Mouse (Mus musculus) adrenal gland, adult (tissue): ENCODE measurements at regions not wholly inside any gene's neighbourhood (a gene's known extent, or its start where the extent isn't known, plus 50 kb on each side); places are given as distances from the start of the nearest gene placed in this dataset.

ENCODE experiments used
- DNase-seq, 2 experiments: peaks; one replicate each; pipeline ENCODE4 v3.0.0; 2022 to 2023; ENCODE audit warnings: low spot score in 1 of 2; ENCODE audit not compliant: inconsistent age in 2 of 2

- DNase-seq: no peak
Measured at GRCm38 (mm10) chr3:103504160-103504559, 70.9 kb upstream of the Syt6 start.

- no peak for DNase-seq
Measured at GRCm38 (mm10) chr3:103513411-103513810, 61.6 kb upstream of the Syt6 start.

- no peak for DNase-seq
Measured at GRCm38 (mm10) chr3:103514061-103514460, 61.0 kb upstream of the Syt6 start.

DNA sequence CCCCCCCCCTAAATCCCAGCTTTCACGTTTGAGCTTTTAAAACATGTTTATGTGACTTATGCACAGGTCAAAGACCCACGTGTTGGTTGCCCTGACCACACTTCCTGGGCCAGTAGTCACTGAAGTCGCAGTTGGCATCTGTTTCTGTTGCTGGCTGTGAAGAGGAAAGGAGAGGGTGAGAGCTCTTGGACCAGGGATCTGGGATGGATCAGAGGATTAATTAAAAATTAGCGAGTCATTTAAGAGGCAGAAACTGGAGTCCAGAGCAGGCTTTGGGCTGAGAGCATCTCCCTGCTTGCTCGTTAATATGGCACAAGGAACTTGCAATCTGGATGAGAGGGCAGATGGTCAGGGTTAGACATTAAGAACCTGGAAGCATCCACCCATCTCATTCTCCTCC is 59.1 kb upstream of the Syt6 start:
- DNase-seq: no peak

DNA sequence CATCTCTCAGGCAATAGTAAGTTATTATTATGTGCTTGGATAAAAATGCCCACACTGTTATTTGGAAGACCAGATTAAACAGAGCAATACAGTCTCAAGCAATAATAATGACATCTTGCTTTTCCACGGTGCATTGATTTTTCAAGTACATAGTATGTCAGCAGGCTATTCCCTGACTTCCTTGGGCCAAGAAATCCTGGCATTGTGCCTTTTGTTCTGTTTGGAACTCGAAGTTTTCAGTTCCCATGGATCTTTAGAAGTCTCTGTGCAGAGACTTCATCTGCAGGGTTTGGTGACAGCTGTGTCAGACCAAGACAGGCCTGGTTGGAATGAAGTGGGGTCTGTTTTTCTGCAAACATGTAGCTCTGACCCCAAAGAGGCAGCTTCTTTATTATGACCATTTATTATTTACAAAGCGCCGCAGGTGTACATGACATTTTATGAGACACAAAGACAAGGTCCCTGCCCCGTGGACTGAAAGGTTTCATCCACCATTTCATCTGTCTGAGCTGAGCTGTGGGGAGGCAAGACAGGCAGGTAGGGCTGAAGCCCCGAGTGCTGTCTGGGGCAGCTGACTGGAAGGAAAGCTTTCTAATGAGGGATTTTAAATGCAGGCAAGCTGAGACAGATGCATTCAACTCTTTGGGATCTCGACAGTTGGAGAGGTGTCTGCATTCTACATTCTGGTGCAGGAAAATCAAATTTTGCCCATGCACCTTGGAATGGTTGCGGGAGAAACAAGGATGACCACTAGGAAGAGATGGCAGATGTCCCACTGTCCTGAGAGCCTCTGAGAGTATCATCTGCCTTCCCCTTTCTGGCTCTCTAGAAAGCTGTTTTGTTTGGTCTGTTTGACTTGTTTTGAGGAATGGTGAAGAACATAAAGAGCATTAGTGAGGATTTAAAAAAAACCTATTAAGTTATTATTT is 57.4 kb upstream of the Syt6 start:
- no peak for DNase-seq

GRCm38 (mm10) chr3:103518624-103519023 is 56.4 kb upstream of the Syt6 start:
- DNase-seq: no peak
